Mouse (Mus musculus): ENCODE results near the gene Cd63.

- no peak for TF ChIP-seq HCFC1 (IDR thresholded peaks at IDR 0.05; ENCODE audit: borderline replicate concordance, insufficient read depth, low read length)
- no peak for TF ChIP-seq MAFK (IDR thresholded peaks at IDR 0.05; ENCODE audit: insufficient read depth, low read depth, low read length)
- no peak for TF ChIP-seq ZNF384 (IDR thresholded peaks at IDR 0.05; ENCODE audit: low read depth, low read length)
- no peak for TF ChIP-seq ZC3H11A (IDR thresholded peaks at IDR 0.05; ENCODE audit: borderline replicate concordance, low read depth, low read length)
These were observed 4.7 kb upstream of the Cd63 start for GRCm38 (mm10) chr10:128895952-128896693.

Measured in ES-E14 (cell line).